Mouse (Mus musculus) cerebellum, adult 8-10 months (tissue): Measurements from ENCODE around the gene Ifna13.
A peak's percentile ranks its signal among the peaks of the same experiment; 100 is the strongest.

ENCODE experiments used
- DNase-seq: peaks from one replicate; pipeline ENCODE4 v3.0.0; 2022

Ifna13 gene

DNA sequence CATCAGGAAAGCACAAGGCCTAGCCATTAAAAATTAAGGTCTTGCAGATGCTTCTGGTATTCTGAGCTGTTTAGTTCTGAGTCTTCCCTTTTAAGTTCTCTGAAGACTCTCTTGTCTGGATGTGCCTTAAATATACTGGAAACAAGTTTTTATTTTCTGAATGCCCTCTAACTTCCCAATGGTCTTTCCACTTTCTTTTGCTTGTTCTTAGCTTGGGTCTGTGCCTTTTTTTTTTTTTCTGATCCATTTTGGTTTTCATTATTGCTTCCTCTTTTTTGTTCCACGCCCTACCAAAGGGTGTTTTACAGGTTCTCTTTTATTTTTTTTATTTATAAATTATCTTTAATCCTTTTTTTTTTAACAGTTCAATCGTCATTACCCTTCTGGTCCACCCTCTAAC, at the start of gene Ifna13:
TSS of gene Ifna13 (minus strand) at position 101 of the 400 bp plus-strand sequence.
- DNase-seq = no peak

DNA sequence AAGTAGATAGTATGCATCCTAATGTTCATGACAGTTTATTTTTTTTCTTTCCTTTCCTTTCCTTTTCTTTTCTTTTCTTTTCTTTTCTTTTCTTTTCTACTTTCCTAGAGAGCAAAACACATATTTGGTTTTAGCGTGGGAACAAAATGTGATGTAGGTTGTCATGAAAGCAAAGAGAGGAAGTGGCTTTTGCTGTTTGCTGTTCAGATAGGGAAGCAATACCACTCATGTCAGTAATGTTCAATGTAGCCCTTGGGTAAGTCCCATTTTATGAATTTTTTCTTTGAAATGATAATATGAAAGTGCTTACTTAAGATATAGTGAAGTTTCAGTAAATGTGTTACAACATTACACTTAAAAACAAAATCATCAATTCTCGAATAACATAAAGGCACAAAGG, 49.1 kb upstream of the Ifna13 start:
- DNase-seq = no peak

DNA sequence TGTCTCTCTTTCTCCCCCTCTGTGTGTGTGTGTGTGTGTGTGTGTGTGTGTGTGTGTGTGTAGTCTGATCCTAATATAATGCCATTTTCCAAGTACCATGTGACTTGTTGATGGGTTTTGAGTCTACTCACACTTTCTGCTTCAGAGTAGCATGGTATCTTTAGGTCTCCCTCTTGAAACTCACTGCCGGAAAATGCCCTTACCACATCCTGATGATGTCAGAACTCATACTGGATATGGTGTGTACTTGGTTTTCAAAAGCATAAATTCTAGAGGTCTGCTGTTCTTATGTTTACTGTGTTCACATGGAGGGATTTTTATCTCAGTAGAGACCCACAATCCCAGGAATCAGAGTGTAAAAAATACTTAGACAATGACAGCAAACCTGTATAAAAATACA, 48.3 kb upstream of the Ifna13 start:
- no peak for DNase-seq

DNA sequence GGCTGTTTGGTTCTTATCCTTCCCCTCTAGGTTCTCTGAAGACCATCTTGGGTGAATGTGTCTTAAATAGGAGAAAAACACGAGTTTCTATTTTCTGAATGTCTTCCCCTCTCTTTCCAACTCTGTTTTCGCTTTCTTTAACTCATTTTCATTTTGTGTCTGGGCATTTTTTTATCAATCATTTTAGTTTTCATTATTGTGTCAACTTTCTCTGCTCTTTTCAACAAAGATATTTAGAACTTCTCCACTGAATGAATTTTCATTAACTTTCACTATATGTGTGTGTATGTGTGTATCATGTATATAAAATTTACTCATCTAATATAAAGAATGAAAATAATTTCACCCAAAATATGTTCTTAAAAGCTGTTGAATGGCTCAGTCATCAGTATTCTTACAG, 47.0 kb upstream of the Ifna13 start, which contains the start of gene Ifnab:
TSS of gene Ifnab (minus strand) at position 101 of the 400 bp plus-strand sequence.
- DNase-seq = no peak

DNA sequence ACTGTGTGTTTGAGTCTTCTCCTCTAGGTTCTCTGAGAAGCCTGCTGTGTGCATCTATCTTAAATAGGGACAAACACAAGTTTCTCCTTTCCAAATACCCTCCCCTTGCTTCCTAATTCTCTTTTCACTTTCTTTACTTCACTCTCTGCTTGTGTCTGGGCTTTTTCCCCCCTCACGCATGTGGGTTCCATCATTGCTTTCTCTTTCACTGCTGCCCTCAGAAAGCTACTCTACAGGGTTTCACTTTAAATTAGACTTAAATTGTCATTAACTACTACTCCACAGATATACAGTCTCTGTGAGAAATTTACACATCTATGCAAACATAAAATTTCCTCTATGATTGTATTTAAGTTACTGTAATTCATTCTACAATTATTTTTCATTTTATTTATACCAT, 39.6 kb upstream of the Ifna13 start, which contains the start of gene Ifna2:
TSS of gene Ifna2 (minus strand) at position 101 of the 400 bp plus-strand sequence.
- no peak for DNase-seq

DNA sequence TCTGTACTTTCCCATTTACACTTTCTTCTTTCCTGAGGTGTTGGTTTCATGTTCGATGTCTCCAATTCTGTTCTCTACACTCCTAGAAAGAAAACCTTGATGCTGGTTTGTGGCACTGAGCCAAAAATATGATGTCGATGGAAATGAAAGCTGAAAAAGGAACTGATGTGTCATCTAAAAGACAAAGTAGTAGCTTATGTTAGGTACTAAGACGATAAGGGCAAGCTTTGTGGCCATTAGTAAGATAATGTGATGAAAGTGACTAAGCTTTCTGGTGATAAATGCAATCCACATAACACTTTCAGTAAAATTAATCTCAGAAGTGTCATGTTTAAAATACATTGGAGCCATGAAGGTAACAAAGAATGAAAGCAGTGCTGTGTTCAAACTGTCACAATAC, 37.1 kb upstream of the Ifna13 start:
- DNase-seq = no peak

DNA sequence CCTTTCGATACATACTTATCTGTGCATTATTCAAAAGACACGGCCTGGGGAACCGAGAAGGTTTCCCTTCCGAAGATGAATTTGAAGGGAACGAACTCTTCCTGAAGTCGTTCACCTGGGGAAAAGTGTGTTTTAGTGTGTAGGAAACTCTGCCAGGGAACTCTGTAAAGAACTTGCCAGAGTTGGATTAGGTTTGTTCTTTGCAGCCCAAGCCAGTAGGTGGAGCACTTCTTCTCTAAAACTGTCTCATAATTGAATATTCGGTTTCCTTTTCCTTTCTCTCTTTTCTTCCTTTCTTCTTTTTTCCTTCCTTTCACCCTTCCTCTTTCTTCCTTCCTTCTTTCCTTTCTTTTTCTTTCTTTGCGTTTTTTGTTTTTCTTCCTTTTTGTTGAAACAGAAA, 36.1 kb upstream of the Ifna13 start:
- no peak for DNase-seq

DNA sequence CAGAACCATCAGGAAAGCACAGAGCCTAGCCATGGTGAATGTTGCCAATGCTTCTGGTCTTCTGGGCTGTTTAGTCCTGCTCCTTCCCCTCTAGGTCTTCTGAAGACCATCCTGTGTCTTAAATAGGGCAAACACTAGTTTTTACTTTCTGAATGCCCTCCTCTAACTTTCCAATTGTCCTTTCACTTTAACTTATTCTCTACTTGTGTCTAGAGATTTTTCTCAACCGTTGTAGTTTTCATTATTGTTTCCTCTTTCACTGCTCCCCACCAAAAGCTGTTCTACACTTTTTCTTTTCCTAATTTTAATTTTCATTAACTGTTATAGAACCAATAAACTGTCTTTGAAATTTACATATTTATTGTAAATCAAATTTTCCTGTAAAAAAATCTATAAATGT, 32.6 kb upstream of the Ifna13 start, which contains the start of gene Ifna16:
TSS of gene Ifna16 (minus strand) at position 101 of the 400 bp plus-strand sequence.
- no peak for DNase-seq

DNA sequence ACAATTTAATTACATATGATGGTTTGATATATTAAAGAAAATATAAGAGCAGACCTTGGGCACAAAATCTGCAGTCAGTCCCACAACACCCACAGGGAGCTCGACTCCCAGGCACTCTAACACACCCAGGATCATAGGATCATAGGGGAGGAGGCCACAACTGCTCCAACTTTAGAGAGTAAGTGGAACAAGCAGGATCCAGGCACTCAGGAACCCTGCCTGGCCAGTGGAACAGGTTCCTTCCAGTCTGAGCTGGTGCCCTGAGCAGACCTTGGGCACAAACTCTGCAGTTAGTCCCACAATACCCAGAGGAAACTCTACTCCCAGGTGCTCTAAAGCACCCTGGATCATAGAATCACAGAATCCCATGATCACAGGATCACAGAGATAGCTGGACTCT, 11.2 kb upstream of the Ifna13 start:
- no peak for DNase-seq

DNA sequence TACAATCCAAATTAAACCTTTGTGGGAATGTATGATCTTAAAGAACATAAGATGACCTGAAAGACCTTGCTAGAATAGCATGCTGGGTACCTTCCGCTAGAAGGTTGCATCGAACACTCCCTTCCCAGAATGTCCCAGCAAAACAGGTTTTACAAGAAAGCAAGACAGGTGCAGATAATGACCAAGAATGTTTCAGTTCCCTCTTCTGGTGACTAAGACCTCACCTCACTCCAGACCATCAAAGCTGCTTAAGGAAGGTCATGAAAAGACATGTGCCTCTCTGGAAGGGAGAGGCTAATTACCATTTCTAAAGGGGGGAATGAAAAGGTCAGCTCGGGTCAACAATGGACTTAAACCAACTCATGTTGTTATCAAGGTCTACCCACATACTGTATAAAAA, 9.4 kb upstream of the Ifna13 start:
- DNase-seq = no peak

DNA sequence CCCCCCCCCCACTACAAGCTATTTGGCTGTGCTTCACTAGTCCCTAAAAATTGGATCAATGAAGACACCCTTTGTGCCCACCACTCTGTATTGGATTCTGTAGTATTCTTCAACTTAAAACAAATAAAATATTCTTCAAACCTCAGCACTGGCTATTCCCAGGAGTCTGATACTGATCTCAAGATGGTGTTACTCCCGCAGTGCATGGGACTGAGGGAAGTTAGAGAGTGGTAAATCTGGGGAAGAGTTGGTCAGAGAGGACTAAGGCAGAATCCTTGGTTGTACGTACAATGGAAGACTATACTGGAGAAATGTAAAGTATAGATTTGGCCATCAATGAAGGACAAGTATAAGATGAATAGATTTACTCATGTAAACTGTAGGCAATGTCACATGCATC, 1.7 kb downstream of the Ifna13 start:
- no peak for DNase-seq

DNA sequence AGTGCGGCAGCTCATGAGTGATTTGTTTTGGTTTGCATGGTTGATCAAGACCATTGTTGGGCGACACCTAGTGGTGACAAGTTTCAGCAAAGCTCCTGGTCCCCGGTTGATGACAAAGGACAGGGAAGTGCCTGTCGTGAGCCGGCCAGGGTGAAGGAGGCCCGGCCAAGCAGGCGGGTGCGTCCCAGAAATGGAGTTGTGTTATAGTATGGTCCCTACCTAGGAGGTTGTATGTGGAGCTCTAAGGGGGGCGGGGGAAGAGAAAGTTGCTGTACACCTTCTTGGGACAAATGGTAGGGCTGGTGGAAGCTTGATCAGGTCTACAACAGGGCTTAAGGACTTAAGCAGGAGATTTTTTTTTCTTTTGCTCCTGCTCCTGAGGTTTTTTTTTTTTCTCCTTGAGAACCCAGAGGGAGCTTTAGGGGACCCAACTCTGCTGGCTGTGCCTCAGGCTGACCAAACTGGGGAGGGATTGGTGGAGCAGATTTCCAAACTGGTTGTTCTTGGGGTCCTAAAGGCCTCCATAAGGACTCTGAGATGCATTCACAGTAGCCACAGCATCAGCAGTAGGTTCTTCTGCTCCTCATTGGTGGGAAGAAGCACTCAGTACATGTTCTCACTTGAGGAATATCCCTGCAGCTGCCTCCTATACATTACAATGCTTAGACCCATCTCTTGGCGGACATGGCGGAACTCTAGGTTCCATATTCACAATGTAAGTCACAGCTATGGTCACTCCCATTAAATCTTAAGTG, 3.0 kb downstream of the Ifna13 start:
- peak; percentile 95 for DNase-seq

DNA sequence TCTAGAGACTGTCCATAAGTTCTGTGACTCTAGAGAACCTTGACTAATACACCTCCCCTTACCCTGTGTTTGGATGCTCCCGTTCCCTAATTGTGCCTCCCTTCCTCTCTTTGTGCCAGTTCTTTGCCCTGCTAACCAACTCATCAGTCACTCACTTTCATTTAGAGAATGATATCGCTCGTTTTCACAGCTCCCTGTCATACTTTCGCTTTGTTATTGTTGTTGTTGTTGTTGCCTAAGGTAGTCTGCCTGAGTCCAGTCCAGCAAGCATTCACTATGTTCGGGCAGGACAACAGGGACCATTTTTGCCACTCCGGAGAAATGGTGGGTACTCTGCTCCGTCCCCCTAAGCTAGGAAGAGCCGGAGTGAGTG, 3.6 kb downstream of the Ifna13 start:
- DNase-seq = no peak

DNA sequence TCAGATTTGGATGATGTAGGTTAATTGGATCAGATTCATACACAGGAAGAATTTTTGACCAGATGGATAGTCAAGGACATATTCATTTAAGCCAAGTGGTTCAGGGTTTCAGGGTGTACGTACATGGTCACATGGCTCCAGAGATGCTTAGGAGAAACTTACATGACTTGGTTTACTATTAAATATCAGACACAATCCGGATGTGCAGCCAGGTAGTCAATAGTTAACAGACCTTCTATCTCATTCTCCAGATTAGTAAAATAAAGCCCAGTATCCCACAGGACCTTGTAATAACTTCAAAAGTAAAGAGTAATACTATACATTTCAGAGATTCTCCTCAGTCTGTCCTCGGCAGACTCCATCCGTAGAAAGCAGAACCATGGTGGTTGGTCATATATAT, 9.9 kb downstream of the Ifna13 start, which contains the start of gene C87499:
TSS of gene C87499 (minus strand) at position 101 of the 400 bp plus-strand sequence.
- DNase-seq = no peak

DNA sequence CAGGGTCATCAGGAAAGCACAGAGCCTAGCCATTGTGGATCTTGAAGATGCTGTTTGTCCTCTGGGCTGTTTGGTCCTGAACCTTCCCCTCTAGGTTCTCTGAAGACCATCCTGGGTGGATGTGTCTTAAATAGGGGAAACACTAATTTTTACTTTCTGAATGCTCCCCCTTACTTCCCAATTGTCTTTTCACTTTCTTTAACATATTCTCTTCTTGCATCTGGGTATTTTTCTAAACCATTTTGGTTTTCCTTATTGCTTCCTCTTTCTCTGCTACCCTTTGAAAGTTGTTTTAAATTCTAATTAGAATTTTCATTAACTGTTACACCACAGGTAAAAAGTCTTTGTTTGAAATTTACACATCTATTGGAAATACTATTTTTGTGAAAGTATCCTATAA, 41.0 kb downstream of the Ifna13 start, which contains the start of gene Ifna12:
TSS of gene Ifna12 (minus strand) at position 101 of the 400 bp plus-strand sequence.
- no peak for DNase-seq
